20 mouse cellular contexts compared by ENCODE assay signal in the genomic region with DNA sequence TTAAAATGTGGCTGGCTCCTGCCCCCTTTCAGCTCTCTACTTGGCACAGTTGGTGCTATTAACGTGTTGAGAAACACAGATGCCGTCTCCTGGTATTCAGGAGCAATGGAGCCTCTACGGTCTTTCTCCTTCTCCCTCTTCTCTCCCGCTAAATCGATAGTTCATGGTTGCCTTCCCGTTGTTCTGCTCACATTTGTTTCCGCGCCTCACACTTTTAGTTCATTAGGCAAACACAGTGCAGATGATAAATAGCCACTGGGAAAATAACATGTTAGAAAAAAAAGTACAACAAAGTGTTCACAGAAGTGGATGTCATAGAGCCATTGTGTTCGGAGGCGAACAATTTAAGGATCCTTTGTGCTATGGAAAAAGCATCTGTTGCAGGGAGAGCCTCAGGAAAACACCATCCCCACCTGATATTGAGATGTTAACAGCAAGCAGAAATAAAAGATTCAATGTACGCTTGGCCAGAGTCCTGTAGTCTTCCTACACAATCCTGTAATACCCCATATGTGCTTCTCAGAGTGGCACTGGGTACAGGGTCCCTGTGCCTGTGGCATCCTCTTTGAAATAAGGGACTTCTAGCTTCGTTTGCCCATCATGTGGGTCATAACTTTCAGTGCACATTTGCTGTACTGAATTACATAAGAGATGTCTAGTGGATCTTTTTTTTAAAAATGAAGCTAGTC. TPM values are rescaled to one million over a fixed set of nuclear protein-coding genes. Genes with fewer than 3 reads are reported as not detected.
DNase-seq lines count a peak whose midpoint lies in the region; ATAC-seq and TF ChIP-seq lines count a peak whose summit lies in the region.
"Had no signal": no experiment of that assay in that cellular context is flagged by ENCODE, and none has a peak within 500 bp of the region (broad histone marks: within the 10 kb centered on the region; RNA-seq: fewer than 3 reads in every experiment).

No protein-coding gene starts in this region.

- TF ChIP-seq CTCF in forebrain, postnatal 0 days (IDR thresholded peaks at IDR 0.05; ENCODE audit: low read depth), result no peak
- no peak for TF ChIP-seq CTCF in stomach, postnatal 0 days (IDR thresholded peaks at IDR 0.05; ENCODE audit: low read depth)

- TF ChIP-seq EP300 in stomach, postnatal 0 days (optimal IDR thresholded peaks at IDR 0.05), result no peak

- no peaks in the 10 kb centered on the region for H3K9me3 ChIP-seq in forebrain, embryonic 12.5 days
- H3K9me3 ChIP-seq in forebrain, postnatal 0 days (ENCODE audit: low read length), result no peaks in the 10 kb centered on the region
- no peaks in the 10 kb centered on the region for H3K9me3 ChIP-seq in hindbrain, embryonic 13.5 days
- H3K9me3 ChIP-seq in neural tube, embryonic 13.5 days, result no peaks in the 10 kb centered on the region
- H3K9me3 ChIP-seq in stomach, postnatal 0 days (ENCODE audit: control insufficient read depth, low read length), result no peaks in the 10 kb centered on the region
- H3K9me3 ChIP-seq: embryonic facial prominence, embryonic 15.5 days; limb, embryonic 13.5 days had no signal

- ATAC-seq in forebrain, embryonic 12.5 days (ENCODE audit: low FRiP score), result peak; percentile 65
- ATAC-seq in forebrain, postnatal 0 days, result no peak
- ATAC-seq in hindbrain, embryonic 13.5 days (ENCODE audit: low FRiP score), result peak; percentile 62
- peak; percentile 66 for ATAC-seq in neural tube, embryonic 13.5 days (ENCODE audit: low read depth)
- ATAC-seq in stomach, postnatal 0 days (ENCODE audit: low FRiP score, low TSS enrichment), result no peak

- H3K36me3 ChIP-seq in forebrain, embryonic 12.5 days (replicated peaks), result no peaks in the 10 kb centered on the region
- H3K36me3 ChIP-seq in forebrain, postnatal 0 days (ENCODE audit: insufficient read depth), result no peaks in the 10 kb centered on the region
- no peaks in the 10 kb centered on the region for H3K36me3 ChIP-seq in hindbrain, embryonic 13.5 days
- H3K36me3 ChIP-seq in neural tube, embryonic 13.5 days, result no peaks in the 10 kb centered on the region
- no peaks in the 10 kb centered on the region for H3K36me3 ChIP-seq in stomach, postnatal 0 days (ENCODE audit: control insufficient read depth, insufficient read depth, low read length)
- H3K36me3 ChIP-seq: embryonic facial prominence, embryonic 15.5 days; limb, embryonic 13.5 days had no signal

- DNase-seq in forebrain, postnatal 0 days, result no peak
- DNase-seq in embryo, embryonic 10.5 days (ENCODE audit: low spot score), result peak; percentile 69
- no peak for DNase-seq in right cerebral cortex, adult 18-20 months
- no peak for DNase-seq in adrenal gland, postnatal 10 days
- DNase-seq in stomach, postnatal 0 days (ENCODE audit: low spot score), result no peak
- DNase-seq: cerebellum, adult 11 months; cerebellum, postnatal 36 days; gastrocnemius, postnatal 25 days; heart, postnatal 4 days; kidney, adult 9 months; lung, postnatal 14 days; spleen, adult 18-20 months; thymus, postnatal 25 days had no signal

- peak overlapping the region; percentile 23; the same call in 1 of the 2 replicates for H3K4me2 ChIP-seq in forebrain, embryonic 12.5 days
- H3K4me2 ChIP-seq in forebrain, postnatal 0 days (ENCODE audit: low read depth), result no peak overlapping the region
- H3K4me2 ChIP-seq in hindbrain, embryonic 13.5 days, result peak overlapping the region; percentile 32
- H3K4me2 ChIP-seq in neural tube, embryonic 13.5 days, result peak overlapping the region; percentile 37
- no peak overlapping the region for H3K4me2 ChIP-seq in stomach, postnatal 0 days (replicated peaks; ENCODE audit: low read depth)
- H3K4me2 ChIP-seq: embryonic facial prominence, embryonic 15.5 days; heart, embryonic 11.5 days; limb, embryonic 13.5 days; midbrain, embryonic 11.5 days had no signal

- peaks cover 22% of the 10 kb centered on the region; the same call in 1 of the 2 replicates for H3K4me1 ChIP-seq in forebrain, embryonic 12.5 days
- peaks cover 7% of the 10 kb centered on the region; the same call in 1 of the 2 replicates for H3K4me1 ChIP-seq in forebrain, postnatal 0 days (ENCODE audit: insufficient read depth)
- peaks cover 28% of the 10 kb centered on the region for H3K4me1 ChIP-seq in hindbrain, embryonic 13.5 days (replicated peaks)
- peaks cover 37% of the 10 kb centered on the region for H3K4me1 ChIP-seq in neural tube, embryonic 13.5 days (replicated peaks)
- H3K4me1 ChIP-seq in stomach, postnatal 0 days (replicated peaks; ENCODE audit: control insufficient read depth, insufficient read depth), result no peaks in the 10 kb centered on the region
- H3K4me1 ChIP-seq: embryonic facial prominence, embryonic 15.5 days had no signal

- WGBS in forebrain, embryonic 12.5 days, result 49% methylated on average over 12 of the region's 12 CpGs
- WGBS in forebrain, postnatal 0 days, result 22% methylated on average over 12 of the region's 12 CpGs
- WGBS in hindbrain, embryonic 13.5 days, result 27% methylated on average over 12 of the region's 12 CpGs
- 20% methylated on average over 12 of the region's 12 CpGs for WGBS in neural tube, embryonic 13.5 days
- WGBS in stomach, postnatal 0 days, result 84% methylated on average over 12 of the region's 12 CpGs

- no peak overlapping the region for H3K9ac ChIP-seq in forebrain, embryonic 12.5 days
- no peak overlapping the region for H3K9ac ChIP-seq in forebrain, postnatal 0 days
- no peak overlapping the region for H3K9ac ChIP-seq in hindbrain, embryonic 13.5 days
- no peak overlapping the region for H3K9ac ChIP-seq in neural tube, embryonic 13.5 days
- H3K9ac ChIP-seq in stomach, postnatal 0 days (ENCODE audit: low read length), result no peak overlapping the region
- H3K9ac ChIP-seq: embryonic facial prominence, embryonic 15.5 days; limb, embryonic 13.5 days had no signal

- H3K27ac ChIP-seq in forebrain, embryonic 12.5 days, result peak overlapping the region; percentile 21; the same call in 1 of the 2 replicates
- no peak overlapping the region for H3K27ac ChIP-seq in forebrain, postnatal 0 days (ENCODE audit: low read depth, low read length)
- peak overlapping the region; percentile 74 for H3K27ac ChIP-seq in hindbrain, embryonic 13.5 days
- peak overlapping the region; percentile 78 for H3K27ac ChIP-seq in neural tube, embryonic 13.5 days (replicated peaks)
- no peak overlapping the region for H3K27ac ChIP-seq in stomach, postnatal 0 days (replicated peaks)
- H3K27ac ChIP-seq: embryonic facial prominence, embryonic 15.5 days; limb, embryonic 13.5 days had no signal

- 0 out of 2 replicates have a peak, but pooled peaks cover 2% of the 10 kb centered on the region for H3K27me3 ChIP-seq in forebrain, embryonic 12.5 days
- no peaks in the 10 kb centered on the region for H3K27me3 ChIP-seq in forebrain, postnatal 0 days (ENCODE audit: insufficient read depth, low read length)
- H3K27me3 ChIP-seq in hindbrain, embryonic 13.5 days, result no peaks in the 10 kb centered on the region
- no peaks in the 10 kb centered on the region for H3K27me3 ChIP-seq in neural tube, embryonic 13.5 days
- no peaks in the 10 kb centered on the region for H3K27me3 ChIP-seq in stomach, postnatal 0 days (ENCODE audit: control insufficient read depth, insufficient read depth, low read length)
- H3K27me3 ChIP-seq: embryonic facial prominence, embryonic 15.5 days; limb, embryonic 13.5 days had no signal

- no peak overlapping the region for H3K4me3 ChIP-seq in forebrain, embryonic 12.5 days (replicated peaks)
- no peak overlapping the region for H3K4me3 ChIP-seq in forebrain, postnatal 0 days (ENCODE audit: low read depth, low read length)
- no peak overlapping the region for H3K4me3 ChIP-seq in hindbrain, embryonic 13.5 days
- peak overlapping the region; percentile 9 for H3K4me3 ChIP-seq in neural tube, embryonic 13.5 days
- no peak overlapping the region for H3K4me3 ChIP-seq in stomach, postnatal 0 days (ENCODE audit: low read depth, low read length)
- H3K4me3 ChIP-seq: embryonic facial prominence, embryonic 15.5 days; limb, embryonic 13.5 days had no signal

RNA-seq across cellular contexts. Expression of a gene that starts 18.0 kb away (rescaled TPM):
- polyA plus RNA-seq in forebrain, embryonic 12.5 days (2016; fragmentation: Nextera tagmentation; extraction: Ambion mirVana), result 55.0 and 61.4 TPM in 2 replicates
- 23.5 and 35.4 TPM in 2 replicates for total RNA-seq in forebrain, postnatal 0 days (2014; rRNA removed)
- 152 and 229 TPM in 2 replicates for polyA plus RNA-seq in forebrain, postnatal 0 days (2015; fragmentation: Nextera tagmentation; extraction: Ambion mirVana)
- 252 and 264 TPM in 2 replicates for polyA plus RNA-seq in hindbrain, embryonic 13.5 days (2015; fragmentation: Nextera tagmentation; extraction: Ambion mirVana)
- polyA plus RNA-seq in neural tube, embryonic 13.5 days (2015; fragmentation: Nextera tagmentation; extraction: Ambion mirVana), result 265 and 276 TPM in 2 replicates
- 1 to 10 TPM; 3.1 to 4.4 TPM for total RNA-seq in adrenal gland, postnatal 10 days (2021)
- 3.5 and 4.2 TPM in 2 replicates for polyA plus RNA-seq in stomach, postnatal 0 days (2015; fragmentation: Nextera tagmentation; extraction: Ambion mirVana)

Comparison
In these comparisons a context has a peak if more than half of its experiments do, and no peak if none do; other contexts are left out.
1. ATAC-seq: peak in forebrain, embryonic 12.5 days (single experiment), hindbrain, embryonic 13.5 days (single experiment) and neural tube, embryonic 13.5 days (single experiment); none in forebrain, postnatal 0 days (single experiment) and stomach, postnatal 0 days (single experiment).
2. H3K27ac ChIP-seq: peak in forebrain, embryonic 12.5 days (single experiment), hindbrain, embryonic 13.5 days (single experiment) and neural tube, embryonic 13.5 days (single experiment); none in forebrain, postnatal 0 days (single experiment) and stomach, postnatal 0 days (single experiment).
3. H3K4me2 ChIP-seq: peak in forebrain, embryonic 12.5 days (single experiment), hindbrain, embryonic 13.5 days (single experiment) and neural tube, embryonic 13.5 days (single experiment); none in forebrain, postnatal 0 days (single experiment) and stomach, postnatal 0 days (single experiment).
4. RNA of a gene that starts 18.0 kb away (polyA plus RNA-seq): 265 to 276 TPM in neural tube, embryonic 13.5 days, 252 to 264 TPM in hindbrain, embryonic 13.5 days, 152 to 229 TPM in forebrain, postnatal 0 days and 55.0 to 61.4 TPM in forebrain, embryonic 12.5 days; 3.5 to 4.2 TPM in stomach, postnatal 0 days; every median in the first group is over 10 times any median in the second.